Mouse (Mus musculus) layer of hippocampus, postnatal 10 days (tissue): ENCODE measurements at regions not wholly inside any gene's neighbourhood (a gene's known extent, or its start where the extent isn't known, plus 50 kb on each side); places are given as distances from the start of the nearest gene placed in this dataset.
A peak's percentile ranks its signal among the peaks of the same experiment; 100 is the strongest.

Experiments used
- DNase-seq, 2 experiments: peaks; one replicate each; pipeline ENCODE4 v3.0.0; 2021; ENCODE audit warnings: low spot score in 2 of 2

- no peak for DNase-seq
These were observed 67.5 kb upstream of the Map1b start for GRCm38 (mm10) chr13:99583841-99584240.

GRCm38 (mm10) chr13:99580296-99580695 lies 64.0 kb upstream of the Map1b start:
- no peak for DNase-seq

- DNase-seq: peak; percentile 22 to 24
These were observed 63.3 kb upstream of the Map1b start for GRCm38 (mm10) chr13:99579596-99580175.

- DNase-seq: no peak
These were observed 61.3 kb upstream of the Map1b start for GRCm38 (mm10) chr13:99577686-99578085.

GRCm38 (mm10) chr13:99573021-99573420 lies 56.7 kb upstream of the Map1b start:
- DNase-seq: no peak

- no peak for DNase-seq
These were observed 56.0 kb upstream of the Map1b start for GRCm38 (mm10) chr13:99572381-99572780.
